Mouse (Mus musculus): ENCODE measurements around the gene Srd5a1. TPM values are rescaled to one million over a fixed set of nuclear protein-coding genes. Genes with fewer than 3 reads are reported as not detected.
A peak's percentile ranks its signal among the peaks of the same experiment; 100 is the strongest.
"Not testable (repeated sequence)": the region's sequence is repeated elsewhere in the genome, so short reads cannot be mapped to it uniquely, and the experiment has no call there.

Srd5a1 gene
- polyA plus RNA-seq, 1 experiment from 2014 or later: 30.0 TPM

GRCm38 (mm10) chr13:69610751-69611397 is 368 bp downstream of the Srd5a1 start:
- Histone ChIP-seq H3K4me2 (peak overlapping the region; percentile 95), H3K4me3 (peak overlapping the region; percentile 99), H3K4me1 (peaks cover 21% of the 10 kb centered on the region), H3K36me3 (replicated peaks) (peaks cover 17% of the 10 kb centered on the region), H3K27ac (peak overlapping the region; percentile 38; the same call in 1 of the 2 replicates), H3K9ac (peak overlapping the region; percentile 59), H3K9me3 (no peaks in the 10 kb centered on the region), H3K27me3 (replicated peaks) (no peaks in the 10 kb centered on the region)
- ATAC-seq (replicated peaks): peak; percentile 92
- under 1% methylated on average over 40 of the region's 40 CpGs for WGBS

DNA sequence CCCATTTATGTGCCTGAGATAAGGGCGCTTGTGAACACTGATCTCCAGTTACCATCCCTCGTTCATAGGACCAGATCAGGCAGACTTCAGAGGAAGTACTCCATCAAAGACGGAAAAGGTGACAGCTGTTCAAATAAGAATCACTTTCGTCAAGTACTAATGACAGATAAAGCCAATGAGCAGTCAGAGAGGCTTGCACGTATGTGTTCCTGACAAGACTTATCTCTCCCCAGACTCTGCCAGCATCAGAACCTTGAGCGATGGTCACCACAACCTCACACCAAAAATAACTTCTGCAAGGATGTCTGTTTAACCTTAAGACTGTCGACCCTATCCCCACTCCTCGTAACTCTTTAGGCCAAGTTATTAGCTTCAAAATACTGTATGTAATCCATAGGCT is 2.5 kb downstream of the Srd5a1 start:
- no peak overlapping the region for H3K4me2 ChIP-seq
- H3K27me3 ChIP-seq (replicated peaks): no peaks in the 10 kb centered on the region
- no peak overlapping the region for H3K4me3 ChIP-seq
- ATAC-seq (replicated peaks): no peak
- 90% methylated on average over 8 of the region's 8 CpGs for WGBS
- no peaks in the 10 kb centered on the region for H3K9me3 ChIP-seq
- no peak overlapping the region for H3K9ac ChIP-seq
- H3K36me3 ChIP-seq (replicated peaks): no peaks in the 10 kb centered on the region
- peaks cover 21% of the 10 kb centered on the region for H3K4me1 ChIP-seq
- no peak overlapping the region for H3K27ac ChIP-seq

DNA sequence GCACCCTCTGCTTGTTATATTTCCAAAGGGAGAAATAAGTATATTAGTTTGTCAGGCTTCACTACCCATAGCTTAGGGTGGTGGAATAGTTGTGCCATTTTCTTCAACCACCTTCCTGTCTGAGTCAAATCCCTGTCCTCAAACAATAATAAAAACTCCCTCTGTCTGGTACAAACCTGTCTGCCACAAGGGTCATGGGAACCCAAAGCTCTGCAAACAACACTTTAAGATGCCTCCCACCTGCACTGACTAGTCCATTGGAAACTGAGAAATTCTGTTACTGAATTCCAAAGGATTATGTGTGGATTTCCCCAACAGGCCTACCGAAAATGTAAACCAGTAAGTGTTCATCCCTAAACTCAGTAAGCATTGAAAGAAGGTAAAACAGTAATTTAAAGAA is 6.6 kb downstream of the Srd5a1 start:
- no peak for ATAC-seq (replicated peaks)
- H3K9me3 ChIP-seq: no peaks in the 10 kb centered on the region
- no peaks in the 10 kb centered on the region for H3K4me1 ChIP-seq
- no peaks in the 10 kb centered on the region for H3K36me3 ChIP-seq (replicated peaks)
- H3K27me3 ChIP-seq (replicated peaks): no peaks in the 10 kb centered on the region
- no peak overlapping the region for H3K27ac ChIP-seq
- H3K4me2 ChIP-seq: no peak overlapping the region
- no peak overlapping the region for H3K9ac ChIP-seq
- 83% methylated on average over 1 of the region's 1 CpGs for WGBS
- H3K4me3 ChIP-seq: no peak overlapping the region

DNA sequence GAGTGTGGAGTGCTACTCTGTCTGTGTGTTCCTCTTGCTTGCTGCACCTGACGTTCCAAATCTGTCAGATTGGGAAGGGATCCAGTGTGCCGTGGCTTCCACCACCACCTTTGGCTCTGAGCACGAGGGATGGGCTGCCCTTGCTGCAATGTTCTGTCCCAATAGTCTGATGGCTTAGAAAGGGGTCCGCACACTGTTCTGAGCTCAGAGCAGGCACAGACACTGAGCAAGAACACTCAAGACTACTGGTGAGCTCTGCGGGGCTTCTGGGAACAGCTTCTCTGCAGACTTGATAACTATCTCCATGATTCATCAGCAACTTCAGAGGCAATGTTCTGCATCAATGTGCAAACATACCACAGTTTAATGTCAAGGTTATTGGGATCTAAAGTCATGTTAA is 9.9 kb downstream of the Srd5a1 start:
- H3K4me1 ChIP-seq: no peaks in the 10 kb centered on the region
- no peaks in the 10 kb centered on the region for H3K9me3 ChIP-seq
- H3K9ac ChIP-seq: no peak overlapping the region
- 93% methylated on average over 5 of the region's 5 CpGs for WGBS
- ATAC-seq (replicated peaks): no peak
- no peak overlapping the region for H3K4me3 ChIP-seq
- no peak overlapping the region for H3K27ac ChIP-seq
- H3K4me2 ChIP-seq: no peak overlapping the region
- no peaks in the 10 kb centered on the region for H3K27me3 ChIP-seq (replicated peaks)
- H3K36me3 ChIP-seq (replicated peaks): no peaks in the 10 kb centered on the region

DNA sequence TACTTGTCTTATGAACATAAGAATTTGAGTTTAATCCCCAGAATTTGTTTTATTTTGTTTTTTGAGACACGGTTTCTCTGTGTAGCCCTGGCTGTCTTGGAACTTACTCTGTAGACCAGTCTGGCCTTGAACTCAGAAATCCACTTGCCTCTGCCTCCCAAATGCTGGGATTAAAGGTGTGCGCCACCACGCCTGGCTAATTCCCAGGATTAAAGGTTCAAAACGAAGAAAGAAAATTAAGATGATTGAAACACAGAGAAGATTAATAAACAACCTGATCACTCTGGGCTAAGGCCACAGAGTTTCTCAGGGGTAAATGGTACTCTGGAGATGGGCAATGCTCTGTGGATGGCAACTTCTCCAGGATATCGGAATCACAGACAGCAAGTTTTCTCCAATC is 10.4 kb downstream of the Srd5a1 start:
- H3K4me3 ChIP-seq; H3K27me3 ChIP-seq (replicated peaks); H3K4me2 ChIP-seq; ATAC-seq (replicated peaks); H3K4me1 ChIP-seq; H3K27ac ChIP-seq; H3K9me3 ChIP-seq; H3K36me3 ChIP-seq (replicated peaks); H3K9ac ChIP-seq: not testable (repeated sequence)
- WGBS: 90% methylated on average over 5 of the region's 5 CpGs

- H3K27me3 ChIP-seq (replicated peaks): no peaks in the 10 kb centered on the region
- H3K36me3 ChIP-seq (replicated peaks): no peaks in the 10 kb centered on the region
- no peak overlapping the region for H3K9ac ChIP-seq
- 94% methylated on average over 10 of the region's 10 CpGs for WGBS
- no peak overlapping the region for H3K4me2 ChIP-seq
- no peak overlapping the region for H3K4me3 ChIP-seq
- H3K4me1 ChIP-seq: no peaks in the 10 kb centered on the region
- no peaks in the 10 kb centered on the region for H3K9me3 ChIP-seq
- no peak for ATAC-seq (replicated peaks)
- H3K27ac ChIP-seq: no peak overlapping the region
Observed at GRCm38 (mm10) chr13:69598867-69599266, 12.4 kb downstream of the Srd5a1 start.

DNA sequence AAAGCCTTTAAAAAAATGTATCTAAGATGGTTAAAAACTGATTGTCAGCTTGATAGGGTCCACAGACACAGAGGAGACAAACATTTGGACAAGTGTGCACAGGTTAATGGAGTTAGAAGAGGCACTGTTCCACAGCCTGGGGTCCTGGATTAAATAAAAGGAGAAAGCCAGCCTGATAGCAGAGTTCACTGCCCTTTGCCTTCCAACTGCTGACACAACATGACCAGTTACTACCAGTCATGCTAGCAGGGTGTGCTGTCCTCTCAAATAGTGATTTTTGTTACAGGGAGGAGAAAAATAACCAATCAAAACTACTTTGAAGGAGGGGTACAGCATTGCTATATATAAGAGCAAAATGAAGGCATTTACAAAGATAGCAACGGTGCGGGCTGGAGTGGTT is 14.7 kb downstream of the Srd5a1 start:
- 97% methylated on average over 2 of the region's 2 CpGs for WGBS
- no peaks in the 10 kb centered on the region for H3K27me3 ChIP-seq (replicated peaks)
- no peak overlapping the region for H3K27ac ChIP-seq
- H3K4me3 ChIP-seq: no peak overlapping the region
- H3K4me1 ChIP-seq: no peaks in the 10 kb centered on the region
- no peaks in the 10 kb centered on the region for H3K9me3 ChIP-seq
- no peak overlapping the region for H3K4me2 ChIP-seq
- ATAC-seq (replicated peaks): no peak
- no peak overlapping the region for H3K9ac ChIP-seq
- no peaks in the 10 kb centered on the region for H3K36me3 ChIP-seq (replicated peaks)

GRCm38 (mm10) chr13:69595911-69596310 is 15.3 kb downstream of the Srd5a1 start:
- Histone ChIP-seq H3K4me2 (no peak overlapping the region), H3K27me3 (replicated peaks) (no peaks in the 10 kb centered on the region), H3K27ac (no peak overlapping the region), H3K9me3 (no peaks in the 10 kb centered on the region), H3K4me3 (no peak overlapping the region), H3K36me3 (replicated peaks) (no peaks in the 10 kb centered on the region), H3K9ac (no peak overlapping the region), H3K4me1 (no peaks in the 10 kb centered on the region)
- no peak for ATAC-seq (replicated peaks)
- 86% methylated on average over 6 of the region's 6 CpGs for WGBS

GRCm38 (mm10) chr13:69594577-69595256 is 16.5 kb downstream of the Srd5a1 start:
- H3K4me2 ChIP-seq: no peak overlapping the region
- no peaks in the 10 kb centered on the region for H3K4me1 ChIP-seq
- no peaks in the 10 kb centered on the region for H3K9me3 ChIP-seq
- no peaks in the 10 kb centered on the region for H3K27me3 ChIP-seq (replicated peaks)
- no peak overlapping the region for H3K4me3 ChIP-seq
- ATAC-seq (replicated peaks): no peak
- WGBS: 91% methylated on average over 7 of the region's 7 CpGs
- no peak overlapping the region for H3K9ac ChIP-seq
- H3K36me3 ChIP-seq (replicated peaks): no peaks in the 10 kb centered on the region
- H3K27ac ChIP-seq: no peak overlapping the region

GRCm38 (mm10) chr13:69593453-69593852 is 17.8 kb downstream of the Srd5a1 start:
- no peak overlapping the region for H3K4me2 ChIP-seq
- ATAC-seq (replicated peaks): no peak
- H3K9ac ChIP-seq: no peak overlapping the region
- no peaks in the 10 kb centered on the region for H3K36me3 ChIP-seq (replicated peaks)
- no peak overlapping the region for H3K4me3 ChIP-seq
- no peaks in the 10 kb centered on the region for H3K4me1 ChIP-seq
- 82% methylated on average over 8 of the region's 8 CpGs for WGBS
- H3K27ac ChIP-seq: no peak overlapping the region
- H3K27me3 ChIP-seq (replicated peaks): no peaks in the 10 kb centered on the region
- no peaks in the 10 kb centered on the region for H3K9me3 ChIP-seq

GRCm38 (mm10) chr13:69592226-69592625 is 19.0 kb downstream of the Srd5a1 start:
- Histone ChIP-seq H3K9ac (no peak overlapping the region), H3K4me2 (no peak overlapping the region), H3K4me1 (no peaks in the 10 kb centered on the region), H3K4me3 (no peak overlapping the region), H3K27ac (no peak overlapping the region), H3K27me3 (replicated peaks) (no peaks in the 10 kb centered on the region), H3K9me3 (no peaks in the 10 kb centered on the region), H3K36me3 (replicated peaks) (no peaks in the 10 kb centered on the region)
- ATAC-seq (replicated peaks): 0 out of 2 replicates have a peak, but pooled peaks have one; percentile 20
- 82% methylated on average over 8 of the region's 8 CpGs for WGBS

DNA sequence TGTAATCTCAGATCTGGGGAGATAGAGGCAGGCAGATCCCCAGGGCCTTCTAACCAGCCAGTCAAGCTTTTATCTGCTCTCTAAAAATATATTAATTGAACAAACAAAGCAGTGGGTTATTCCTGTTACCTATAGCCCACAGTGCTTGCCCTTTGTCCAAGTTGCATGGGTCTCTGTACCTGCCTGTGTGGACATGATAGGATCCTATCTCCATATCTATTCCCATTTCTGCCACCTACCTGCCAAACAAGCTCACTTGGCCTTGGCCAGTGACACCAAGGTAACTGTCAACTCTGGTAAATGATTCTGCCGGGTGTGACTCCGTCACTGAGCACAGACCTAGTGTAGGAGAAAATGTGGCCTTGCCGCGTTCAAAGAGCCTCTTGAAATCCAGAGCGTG is 19.9 kb downstream of the Srd5a1 start:
- no peak for ATAC-seq (replicated peaks)
- H3K4me3 ChIP-seq: no peak overlapping the region
- 94% methylated on average over 5 of the region's 5 CpGs for WGBS

GRCm38 (mm10) chr13:69588263-69588662 is 23.0 kb downstream of the Srd5a1 start:
- H3K36me3 ChIP-seq (replicated peaks): no peaks in the 10 kb centered on the region
- H3K4me2 ChIP-seq: no peak overlapping the region
- no peaks in the 10 kb centered on the region for H3K4me1 ChIP-seq
- no peak for ATAC-seq (replicated peaks)
- H3K27me3 ChIP-seq (replicated peaks): no peaks in the 10 kb centered on the region
- H3K4me3 ChIP-seq: no peak overlapping the region
- no peak overlapping the region for H3K27ac ChIP-seq
- 80% methylated on average over 6 of the region's 6 CpGs for WGBS
- no peak overlapping the region for H3K9ac ChIP-seq
- H3K9me3 ChIP-seq: no peaks in the 10 kb centered on the region

More for the DNA sequence above, 19.9 kb downstream of the Srd5a1 start:
- Histone ChIP-seq H3K27me3 (replicated peaks) (no peaks in the 10 kb centered on the region), H3K36me3 (replicated peaks) (no peaks in the 10 kb centered on the region), H3K9me3 (no peaks in the 10 kb centered on the region), H3K4me1 (no peaks in the 10 kb centered on the region), H3K9ac (no peak overlapping the region), H3K27ac (no peak overlapping the region), H3K4me2 (no peak overlapping the region)

Measured in midbrain, embryonic 15.5 days (tissue).